Comparison of ENCODE assay signal across 32 mouse cellular contexts in the genomic region with DNA sequence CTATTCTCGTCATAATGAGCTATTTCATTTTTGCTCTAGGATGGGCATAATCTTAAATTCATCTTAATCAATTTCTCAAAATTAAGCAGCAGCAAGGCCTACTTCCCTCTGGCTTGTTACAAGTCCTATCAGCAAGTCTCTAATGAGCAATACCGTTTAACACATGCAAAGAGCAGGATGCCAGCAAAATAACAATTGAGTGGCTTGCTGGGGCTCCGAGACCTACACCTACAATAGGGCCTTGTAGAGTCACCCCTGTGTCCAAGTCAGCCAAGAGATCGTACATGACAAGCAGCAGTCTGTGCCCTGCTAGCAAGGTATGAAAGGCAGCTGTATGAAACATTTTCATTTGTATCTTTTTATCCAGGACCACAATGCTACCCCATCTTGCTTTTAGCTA.
"Had no signal": no experiment of that assay in that cellular context is flagged by ENCODE, and none has a peak within 500 bp of the region (broad histone marks: within the 10 kb centered on the region; RNA-seq: fewer than 3 reads in every experiment).

No protein-coding gene starts in this region.

- H3K9me3 ChIP-seq: limb, embryonic 10.5 days; limb, embryonic 12.5 days; limb, embryonic 13.5 days; limb, embryonic 15.5 days; liver, embryonic 15.5 days; lung, embryonic 15.5 days; midbrain, embryonic 12.5 days; midbrain, embryonic 13.5 days; midbrain, embryonic 15.5 days; neural tube, embryonic 12.5 days had no signal

- H3K4me3 ChIP-seq: left cerebral cortex, adult 2 months; limb, embryonic 10.5 days; limb, embryonic 12.5 days; limb, embryonic 13.5 days; limb, embryonic 15.5 days; liver, embryonic 12.5 days; liver, embryonic 13.5 days; liver, embryonic 15.5 days; lung, embryonic 15.5 days; megakaryocyte, embryonic 14.5 days; midbrain, embryonic 10.5 days; midbrain, embryonic 12.5 days; midbrain, embryonic 13.5 days; midbrain, embryonic 15.5 days; myocyte; neural tube, embryonic 12.5 days had no signal

- H3K4me2 ChIP-seq: limb, embryonic 12.5 days; limb, embryonic 13.5 days; limb, embryonic 15.5 days; liver, embryonic 11.5 days; liver, embryonic 12.5 days; liver, embryonic 13.5 days; liver, embryonic 15.5 days; lung, embryonic 14.5 days; lung, embryonic 15.5 days; midbrain, embryonic 12.5 days; midbrain, embryonic 13.5 days; midbrain, embryonic 15.5 days; neural tube, embryonic 12.5 days had no signal

- H3K9ac ChIP-seq: limb, embryonic 12.5 days; limb, embryonic 13.5 days; limb, embryonic 15.5 days; liver, embryonic 12.5 days; liver, embryonic 13.5 days; liver, embryonic 14.5 days; liver, embryonic 15.5 days; liver, postnatal 0 days; lung, embryonic 14.5 days; lung, embryonic 15.5 days; midbrain, embryonic 12.5 days; midbrain, embryonic 13.5 days; midbrain, embryonic 15.5 days; neural tube, embryonic 12.5 days had no signal

- H3K36me3 ChIP-seq: limb, embryonic 10.5 days; limb, embryonic 12.5 days; limb, embryonic 13.5 days; limb, embryonic 15.5 days; liver, embryonic 12.5 days; liver, embryonic 13.5 days; liver, embryonic 15.5 days; lung, embryonic 15.5 days; midbrain, embryonic 10.5 days; midbrain, embryonic 12.5 days; midbrain, embryonic 13.5 days; midbrain, embryonic 15.5 days; neural tube, embryonic 12.5 days had no signal

- DNase-seq: left cerebral cortex, postnatal 4 days; liver; liver, embryonic 13.5 days; liver, postnatal 0 days; lung, adult 18-20 months; lung, adult 2 months; lung, embryonic 14.5 days; lung, postnatal 10 days; lung, postnatal 14 days; lung, postnatal 36 days; lung, postnatal 4 days; midbrain, embryonic 14.5 days had no signal

- H3K4me1 ChIP-seq: limb, embryonic 10.5 days; limb, embryonic 12.5 days; limb, embryonic 13.5 days; limb, embryonic 15.5 days; liver, embryonic 12.5 days; liver, embryonic 13.5 days; liver, embryonic 15.5 days; lung, embryonic 15.5 days; megakaryocyte, embryonic 14.5 days; neural tube, embryonic 12.5 days had no signal

- ATAC-seq: liver, embryonic 12.5 days; liver, postnatal 0 days; lung, postnatal 0 days; midbrain, embryonic 13.5 days; midbrain, embryonic 15.5 days; midbrain, embryonic 16.5 days had no signal

- H3K27ac ChIP-seq: left cerebral cortex, adult 2 months; limb, embryonic 10.5 days; limb, embryonic 12.5 days; limb, embryonic 13.5 days; limb, embryonic 15.5 days; liver, embryonic 12.5 days; liver, embryonic 13.5 days; liver, embryonic 14.5 days; liver, embryonic 15.5 days; lung, embryonic 15.5 days; macrophage; midbrain, embryonic 10.5 days; midbrain, embryonic 12.5 days; midbrain, embryonic 13.5 days; midbrain, embryonic 15.5 days; neural tube, embryonic 12.5 days had no signal

- H3K27me3 ChIP-seq: limb, embryonic 12.5 days; limb, embryonic 13.5 days; limb, embryonic 15.5 days; liver, embryonic 12.5 days; liver, embryonic 13.5 days; liver, embryonic 15.5 days; lung, embryonic 15.5 days; megakaryocyte, embryonic 14.5 days; midbrain, embryonic 13.5 days; midbrain, embryonic 15.5 days; neural tube, embryonic 12.5 days had no signal
